Mouse (Mus musculus) gastrocnemius, adult 18-20 months (tissue): ENCODE results near the gene Mmp24. TPM values are rescaled to one million over a fixed set of nuclear protein-coding genes. Genes with fewer than 3 reads are reported as not detected.
A peak's percentile ranks its signal among the peaks of the same experiment; 100 is the strongest.
"Not testable (repeated sequence)": the region's sequence is repeated elsewhere in the genome, so short reads cannot be mapped to it uniquely, and the experiment has no call there.

Source experiments
- DNase-seq: peaks from one replicate; pipeline ENCODE4 v3.0.0; 2021; ENCODE audit warnings: low spot score
- long read RNA-seq, 2 experiments: library from polyadenylated mRNA; stranded (forward); transcript quantifications; one replicate each; pipeline ENCODE4 v2.0.0; 2021
- total RNA-seq, 2 experiments: library from RNA; stranded (reverse); gene quantifications; 2 replicates each; pipeline ENCODE4 v1.2.3; 2021

Gene Mmp24
- not detected for total RNA-seq
- long read RNA-seq, experiment 1: 0 reads
- long read RNA-seq, experiment 2, partial matches to known transcripts: 0 of 1 reads
- long read RNA-seq, experiment 2, other reads (novel, unspliced or antisense): 1 of 1 reads

GRCm38 (mm10) chr2:155774927-155775684 is at the start of gene Mmp24:
Gene Mmp24 (plus strand): TSS chr2:155775342.
- no peak for DNase-seq

DNA sequence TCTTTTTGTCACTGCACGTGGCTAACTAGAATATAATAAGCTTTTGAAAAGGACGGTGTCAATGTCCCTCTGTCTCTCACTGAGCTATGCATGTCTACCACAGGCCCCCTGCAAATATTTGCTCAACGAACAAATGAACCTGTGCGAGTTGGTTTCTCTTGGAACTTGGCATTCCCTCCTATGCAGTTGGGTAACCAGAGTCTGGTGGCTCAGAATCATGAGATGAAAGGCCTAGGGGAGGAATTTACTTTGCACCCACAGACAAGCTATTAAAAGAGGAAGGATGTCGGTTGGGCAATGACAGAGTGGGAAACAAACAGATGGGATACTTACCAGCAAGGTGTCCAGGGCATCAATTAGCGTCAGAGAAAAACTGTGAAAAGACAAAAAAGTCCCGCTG is 48.8 kb upstream of the Mmp24 start:
- DNase-seq: no peak

DNA sequence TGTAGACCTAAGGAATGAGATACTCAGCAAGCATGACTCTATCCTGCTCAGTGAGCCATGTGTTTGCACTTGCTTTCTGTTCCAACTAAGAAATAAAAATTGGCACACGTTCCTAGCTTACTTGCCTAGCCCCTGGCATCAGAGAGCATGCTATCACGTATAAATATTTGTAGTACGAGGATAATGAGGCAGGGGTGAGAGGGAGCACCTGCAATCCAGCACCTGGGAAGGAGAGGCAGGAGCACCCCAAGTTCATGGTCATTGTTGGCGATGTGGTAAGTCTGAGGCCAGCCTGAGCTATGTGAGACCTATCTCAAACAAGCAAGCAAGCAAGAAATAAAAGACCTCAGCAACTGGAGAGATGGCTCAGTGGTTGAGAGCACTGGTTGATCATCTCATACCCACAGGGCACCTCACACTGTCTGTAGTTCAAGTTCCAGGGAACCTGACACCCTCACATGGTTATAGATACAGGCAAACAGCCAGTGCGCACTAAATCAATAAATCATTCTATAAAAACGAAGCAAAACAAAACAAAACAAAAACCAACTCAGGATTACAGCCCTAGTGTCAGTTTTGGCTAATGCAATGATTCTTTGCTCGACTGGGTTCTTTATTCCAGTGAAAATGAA is 47.3 kb upstream of the Mmp24 start:
- DNase-seq: no peak

GRCm38 (mm10) chr2:155728742-155729141 is 46.4 kb upstream of the Mmp24 start:
- DNase-seq: no peak

- DNase-seq: peak; percentile 94
Observed at GRCm38 (mm10) chr2:155729158-155729645, 45.9 kb upstream of the Mmp24 start, which contains the start of gene Edem2. Gene Edem2 (minus strand): TSS chr2:155729475.

- peak; percentile 48 for DNase-seq
Observed at GRCm38 (mm10) chr2:155735080-155735479, 40.1 kb upstream of the Mmp24 start.

DNA sequence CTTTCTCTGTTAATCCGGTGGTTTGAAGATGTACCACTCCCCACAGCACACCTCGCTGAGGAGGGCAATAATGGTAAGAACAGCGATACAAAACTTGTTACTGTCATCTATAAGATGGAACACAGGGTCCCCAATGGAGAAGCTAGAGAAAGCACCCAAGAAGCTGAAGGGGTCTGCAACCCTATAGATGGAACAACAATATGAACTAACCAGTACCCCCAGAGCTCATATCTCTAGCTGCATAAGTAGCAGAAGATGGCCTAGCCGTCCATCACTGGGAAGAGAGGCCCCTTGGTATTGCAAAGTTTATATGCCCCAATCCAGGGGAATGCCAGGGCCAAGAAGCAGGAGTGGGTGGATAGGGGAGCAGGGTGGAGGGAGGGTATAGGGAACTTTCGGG is 39.4 kb upstream of the Mmp24 start, which contains the start of gene Gm17581:
TSS of gene Gm17581 (minus strand) at position 101 of the 400 bp plus-strand sequence.
- DNase-seq: not testable (repeated sequence)

DNA sequence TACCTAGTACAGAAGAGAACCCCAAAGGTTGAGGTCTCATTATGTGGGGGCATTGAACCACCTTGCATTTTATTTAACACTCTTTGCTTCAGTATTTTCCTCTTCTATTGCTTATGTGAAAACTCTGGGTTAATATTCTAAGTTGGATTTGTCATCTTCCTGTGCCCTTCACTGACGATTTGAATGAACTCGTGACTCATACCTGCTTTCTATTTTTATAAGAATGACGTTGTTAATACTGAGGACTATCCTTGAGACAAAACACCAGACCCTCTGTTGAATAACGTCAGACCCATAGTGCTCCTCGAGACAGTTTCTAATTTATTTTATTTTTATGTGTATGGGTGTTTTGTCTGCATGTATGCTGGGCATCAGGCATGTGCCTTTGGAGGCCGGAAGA is 38.2 kb upstream of the Mmp24 start:
- DNase-seq: no peak

- DNase-seq: no peak
Observed at GRCm38 (mm10) chr2:155737803-155738202, 37.3 kb upstream of the Mmp24 start.

DNA sequence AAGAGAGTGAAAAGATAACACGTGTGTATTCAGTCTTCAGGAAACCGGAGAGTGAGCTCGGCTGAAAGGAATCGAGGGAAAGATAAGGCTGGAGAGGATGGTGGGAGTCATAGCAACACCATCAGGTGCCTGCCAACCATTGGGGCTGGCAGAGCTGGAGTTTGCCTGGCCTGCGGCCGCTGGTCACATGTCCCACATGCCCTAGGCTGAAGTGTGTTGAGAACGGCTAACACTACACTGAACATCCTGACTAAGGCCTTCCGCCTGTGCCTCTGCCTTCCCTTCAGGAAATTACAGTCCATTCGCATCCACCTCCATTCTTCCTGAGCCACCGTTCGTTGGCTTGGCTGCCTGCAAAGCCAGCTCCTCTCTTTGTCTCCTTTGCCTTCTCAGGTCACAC is 32.9 kb upstream of the Mmp24 start:
- no peak for DNase-seq

- no peak for DNase-seq
Observed at GRCm38 (mm10) chr2:155742931-155743337, 32.2 kb upstream of the Mmp24 start.

DNA sequence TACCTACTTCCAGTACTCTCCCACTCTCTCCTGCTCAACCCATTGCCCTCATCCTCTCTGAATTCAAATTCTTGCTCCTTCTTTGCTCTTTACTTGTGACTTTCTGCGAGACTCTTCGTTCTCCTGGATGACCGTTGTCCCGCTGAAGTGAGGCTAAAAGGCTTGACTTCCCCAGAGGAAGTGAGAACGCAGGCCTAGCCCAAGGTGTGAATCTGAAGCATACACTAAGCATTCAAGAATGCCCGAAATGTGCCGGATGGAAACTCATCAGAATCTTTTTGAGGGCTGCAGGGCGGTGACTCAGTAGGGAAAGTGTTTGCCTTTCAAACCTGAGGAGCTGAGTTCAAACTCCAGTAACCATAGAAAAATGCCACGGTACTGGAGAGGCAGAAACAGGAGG is 31.8 kb upstream of the Mmp24 start:
- DNase-seq: no peak

- DNase-seq: no peak
Observed at GRCm38 (mm10) chr2:155745487-155745886, 29.7 kb upstream of the Mmp24 start.

DNA sequence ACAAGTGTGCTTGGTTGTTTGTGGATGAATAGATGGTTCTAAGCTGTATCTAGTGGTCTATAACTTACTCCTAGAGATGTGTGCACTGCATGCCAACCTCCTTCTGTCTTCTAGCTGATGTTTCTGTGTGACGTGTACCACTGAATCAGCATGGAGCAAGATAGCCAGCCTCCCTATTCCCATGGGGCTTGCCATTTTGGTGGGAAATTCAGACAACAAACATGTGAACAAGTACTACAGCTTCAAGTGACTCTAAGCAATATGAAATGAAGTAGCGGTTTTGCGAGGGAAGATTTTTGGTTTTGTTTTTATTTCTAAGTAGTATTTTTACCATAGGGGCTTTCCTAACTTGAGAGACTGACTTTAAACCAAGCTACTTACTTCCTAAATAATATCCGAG is 25.7 kb upstream of the Mmp24 start:
- no peak for DNase-seq

DNA sequence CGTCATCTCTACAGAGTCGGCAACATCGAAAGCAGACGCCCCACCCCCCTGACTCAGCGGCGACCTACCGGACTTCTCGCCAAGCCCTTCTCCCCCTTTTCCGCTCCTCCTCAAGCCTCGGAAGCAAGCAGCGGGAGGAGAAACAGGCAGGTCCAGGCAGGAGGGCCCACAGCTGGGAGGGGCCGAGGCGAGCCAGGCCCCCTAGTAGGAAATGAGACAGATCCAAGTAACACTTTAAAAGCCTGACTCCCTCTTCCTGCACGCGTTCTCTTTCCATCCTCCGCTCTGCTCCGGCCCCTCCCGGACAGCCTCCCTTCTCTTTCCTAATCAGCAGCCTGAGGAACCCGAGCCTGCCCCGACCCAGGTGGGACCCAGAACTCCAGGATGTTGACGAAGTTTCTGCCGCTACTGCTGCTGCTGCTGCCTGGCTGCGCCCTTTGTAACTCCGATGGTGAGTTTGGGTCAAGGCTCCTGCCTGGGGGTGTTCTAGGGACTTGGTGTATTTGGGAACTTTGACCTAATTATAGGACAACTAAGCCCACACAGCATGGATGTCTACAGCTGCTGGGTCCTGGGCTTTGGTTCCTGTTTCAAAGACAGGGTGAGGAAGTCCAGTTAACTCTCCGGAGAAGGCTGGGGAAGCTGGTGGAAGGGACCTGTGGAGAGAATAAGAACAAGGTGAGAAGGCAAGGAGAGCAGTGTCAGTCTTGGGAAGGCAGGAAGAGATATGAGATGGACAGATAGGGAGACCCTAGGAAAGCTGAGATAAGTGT is 23.9 kb upstream of the Mmp24 start, which contains the start of gene Procr:
TSS of gene Procr (plus strand) at position 104 of the 773 bp plus-strand sequence.
- peak; percentile 61 for DNase-seq

- peak; percentile 30 for DNase-seq
Observed at GRCm38 (mm10) chr2:155755746-155756145, 19.4 kb upstream of the Mmp24 start.

GRCm38 (mm10) chr2:155756855-155757566 is 18.1 kb upstream of the Mmp24 start:
- no peak for DNase-seq

DNA sequence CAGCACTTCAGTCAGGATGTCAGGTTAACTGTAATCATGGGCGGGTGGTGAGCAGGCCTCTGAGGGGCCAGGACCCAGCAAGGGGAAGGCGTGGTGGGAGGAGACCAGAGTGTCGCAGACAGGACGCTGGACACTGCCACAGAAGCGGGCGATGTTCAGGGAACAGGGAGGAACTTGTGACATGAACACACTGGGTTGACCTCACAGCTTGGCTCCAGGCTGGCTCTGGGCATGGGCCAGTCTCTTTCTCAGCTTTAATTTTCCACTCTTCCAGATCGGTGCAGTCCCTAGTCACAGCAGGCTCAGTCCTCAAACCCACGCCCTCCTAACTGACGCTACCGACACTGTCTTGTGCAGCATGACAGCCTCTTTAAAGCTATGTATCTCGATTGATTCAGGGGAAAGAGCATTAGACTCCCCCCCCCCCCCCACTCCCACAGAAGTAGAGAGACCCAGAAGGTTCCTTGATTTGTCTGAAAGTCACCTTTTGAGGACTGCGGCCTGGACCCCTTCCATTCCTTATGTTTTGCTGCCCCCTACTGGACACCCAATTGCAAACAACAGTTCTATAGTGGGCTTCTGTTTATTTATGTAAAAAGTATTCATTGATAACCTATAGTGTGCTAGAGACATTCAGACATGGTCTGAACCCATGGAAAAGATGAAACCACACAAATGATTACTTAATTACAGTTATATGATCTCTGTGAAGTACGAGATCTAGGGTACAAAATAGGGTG is 10.3 kb upstream of the Mmp24 start:
- DNase-seq: peak; percentile 78

DNA sequence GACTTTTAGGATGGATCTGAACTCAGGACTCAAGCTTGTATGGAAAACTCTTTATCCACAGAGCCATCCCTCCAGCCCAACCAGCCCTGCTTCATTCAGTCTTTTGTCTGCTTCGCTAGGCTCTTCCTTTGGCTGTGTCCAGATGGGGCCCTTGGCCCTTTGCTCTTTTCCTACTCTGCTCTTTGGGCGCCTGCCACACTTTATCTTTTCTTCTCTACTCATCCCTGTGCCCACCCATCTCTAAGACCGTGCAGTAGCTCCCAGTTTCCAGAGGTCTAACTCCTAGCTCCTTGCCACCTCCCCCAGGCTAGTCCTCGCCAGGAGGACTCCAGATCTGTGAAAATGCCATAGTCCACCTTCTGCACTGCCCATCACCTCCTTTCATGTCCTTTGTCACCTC is 1.5 kb upstream of the Mmp24 start:
- DNase-seq: no peak

DNA sequence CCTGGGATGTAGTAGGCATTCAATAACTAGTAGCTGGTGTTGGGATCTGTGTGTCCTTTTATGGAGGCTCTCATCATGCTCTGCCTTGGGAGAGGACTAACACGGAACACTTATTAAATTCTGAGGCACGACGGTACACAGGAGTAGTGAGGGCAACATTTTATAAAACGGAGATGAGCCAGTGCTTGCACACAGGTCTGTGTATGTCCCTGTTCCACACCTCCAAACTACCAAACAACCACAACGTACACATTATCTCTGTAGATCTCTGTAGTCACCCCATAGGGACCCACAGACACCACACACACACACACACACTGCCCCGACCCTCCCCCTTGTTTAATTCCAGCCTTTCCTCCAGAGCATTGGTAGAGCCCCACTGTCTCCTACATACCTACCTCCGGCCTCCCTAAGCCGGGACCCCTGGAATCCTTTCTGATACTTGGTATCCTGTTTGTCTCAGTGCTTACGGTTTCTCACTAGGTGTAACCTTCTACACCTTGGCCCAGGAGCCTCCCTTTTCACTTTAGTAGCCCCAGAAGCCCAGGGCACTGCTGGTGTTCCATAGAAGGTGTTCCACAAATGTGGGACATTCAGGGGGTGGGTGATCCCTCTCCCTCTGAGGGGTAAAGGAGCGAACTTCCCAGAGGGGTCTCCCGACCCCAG is 748 bp upstream of the Mmp24 start:
- no peak for DNase-seq
